27 mouse cellular contexts compared by ENCODE assay signal in the genomic region with DNA sequence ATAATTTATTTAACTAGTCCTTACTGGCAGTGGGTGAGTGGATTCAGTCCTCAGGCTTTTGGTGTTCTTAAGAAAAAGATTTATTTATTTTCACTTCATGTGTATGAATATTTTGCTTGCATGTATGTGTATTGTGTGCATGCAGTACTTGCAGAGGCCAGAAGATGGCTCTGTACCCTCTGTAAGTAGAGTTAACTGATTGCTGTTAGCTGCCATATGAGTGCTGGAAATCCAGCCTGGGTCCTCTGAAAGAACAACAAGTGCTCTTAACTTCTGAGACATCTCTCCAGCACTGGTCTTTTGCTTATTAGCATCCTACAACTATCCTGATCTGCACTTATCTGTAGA. TPM values are rescaled to one million over a fixed set of nuclear protein-coding genes. Genes with fewer than 3 reads are reported as not detected.
A peak's percentile ranks its signal among the peaks of the same experiment; 100 is the strongest.
DNase-seq lines count a peak whose midpoint lies in the region; ATAC-seq and TF ChIP-seq lines count a peak whose summit lies in the region.
"Had no signal": no experiment of that assay in that cellular context is flagged by ENCODE, and none has a peak within 500 bp of the region (broad histone marks: within the 10 kb centered on the region; RNA-seq: fewer than 3 reads in every experiment).

No protein-coding gene starts in this region.

- ATAC-seq in hindbrain, postnatal 0 days, result no peak
- ATAC-seq in hindbrain, embryonic 13.5 days (ENCODE audit: low FRiP score), result no peak
- ATAC-seq in midbrain, postnatal 0 days (ENCODE audit: low FRiP score), result no peak
- ATAC-seq in midbrain, embryonic 15.5 days (replicated peaks), result no peak
- no peak for ATAC-seq in activated CD4-positive, CD25-positive, alpha-beta regulatory T cell, adult 4 months
- ATAC-seq: CD4-positive, CD25-positive, alpha-beta regulatory T cell, adult 4 months; forebrain, embryonic 14.5 days; hindbrain, embryonic 16.5 days; lung, postnatal 0 days had no signal

- DNase-seq in hindbrain, postnatal 0 days (ENCODE audit: low spot score), result no peak
- DNase-seq in midbrain, postnatal 0 days (ENCODE audit: low spot score), result no peak
- peak; percentile 82 for DNase-seq in R1 (ENCODE audit: low read depth, low spot score)
- no peak for DNase-seq in Muller cell, postnatal 12 days (ENCODE audit: inconsistent ontology term)
- DNase-seq: adrenal gland, postnatal 10 days; cerebellum, adult 8-10 months; cerebellum, postnatal 36 days; heart, postnatal 10 days; kidney, adult 9 months; kidney, postnatal 10 days; layer of hippocampus, adult 9-11 months; lung, adult 18-20 months; lung, postnatal 4 days had no signal

- H3K9ac ChIP-seq in hindbrain, postnatal 0 days (replicated peaks; ENCODE audit: low read length), result no peak overlapping the region
- no peak overlapping the region for H3K9ac ChIP-seq in hindbrain, embryonic 13.5 days
- H3K9ac ChIP-seq in midbrain, postnatal 0 days (replicated peaks; ENCODE audit: low read length, poor library complexity, severe bottlenecking), result no peak overlapping the region
- H3K9ac ChIP-seq in midbrain, embryonic 15.5 days, result no peak overlapping the region
- H3K9ac ChIP-seq: heart, embryonic 13.5 days; intestine, embryonic 15.5 days; midbrain, embryonic 12.5 days had no signal

- H3K9me3 ChIP-seq in hindbrain, postnatal 0 days (ENCODE audit: low read length), result no peaks in the 10 kb centered on the region
- H3K9me3 ChIP-seq in hindbrain, embryonic 13.5 days, result no peaks in the 10 kb centered on the region
- H3K9me3 ChIP-seq in midbrain, postnatal 0 days (ENCODE audit: low read length), result no peaks in the 10 kb centered on the region
- no peaks in the 10 kb centered on the region for H3K9me3 ChIP-seq in midbrain, embryonic 15.5 days
- H3K9me3 ChIP-seq: hindbrain, embryonic 10.5 days; intestine, embryonic 15.5 days had no signal

- no peaks in the 10 kb centered on the region for H3K27me3 ChIP-seq in hindbrain, postnatal 0 days (ENCODE audit: insufficient read depth, low read length)
- peaks cover 4% of the 10 kb centered on the region; the same call in 1 of the 2 replicates for H3K27me3 ChIP-seq in hindbrain, embryonic 13.5 days
- H3K27me3 ChIP-seq in midbrain, postnatal 0 days (ENCODE audit: insufficient read depth, low read length), result no peaks in the 10 kb centered on the region
- no peaks in the 10 kb centered on the region; the same call in 1 of the 2 replicates for H3K27me3 ChIP-seq in midbrain, embryonic 15.5 days (replicated peaks)

- no peak overlapping the region for H3K27ac ChIP-seq in hindbrain, postnatal 0 days
- H3K27ac ChIP-seq in hindbrain, embryonic 13.5 days, result no peak overlapping the region
- H3K27ac ChIP-seq in midbrain, postnatal 0 days (ENCODE audit: low read depth, low read length), result no peak overlapping the region
- no peak overlapping the region for H3K27ac ChIP-seq in midbrain, embryonic 15.5 days
- H3K27ac ChIP-seq: heart, embryonic 13.5 days; hindbrain, embryonic 10.5 days; intestine, embryonic 15.5 days; midbrain, embryonic 12.5 days had no signal

- H3K36me3 ChIP-seq in hindbrain, postnatal 0 days (ENCODE audit: insufficient read depth, low read length), result no peaks in the 10 kb centered on the region
- no peaks in the 10 kb centered on the region for H3K36me3 ChIP-seq in hindbrain, embryonic 13.5 days
- no peaks in the 10 kb centered on the region for H3K36me3 ChIP-seq in midbrain, postnatal 0 days (ENCODE audit: insufficient read depth, low read length)
- H3K36me3 ChIP-seq in midbrain, embryonic 15.5 days (replicated peaks), result no peaks in the 10 kb centered on the region
- H3K36me3 ChIP-seq: G1E; heart, embryonic 13.5 days; hindbrain, embryonic 10.5 days; intestine, embryonic 15.5 days; midbrain, embryonic 12.5 days had no signal

- no peak overlapping the region for H3K4me2 ChIP-seq in hindbrain, postnatal 0 days (ENCODE audit: low read depth, low read length)
- no peak overlapping the region for H3K4me2 ChIP-seq in hindbrain, embryonic 13.5 days
- H3K4me2 ChIP-seq in midbrain, postnatal 0 days (ENCODE audit: low read depth, low read length, poor library complexity, severe bottlenecking), result no peak overlapping the region
- H3K4me2 ChIP-seq in midbrain, embryonic 15.5 days, result no peak overlapping the region
- H3K4me2 ChIP-seq: heart, embryonic 13.5 days; intestine, embryonic 15.5 days; midbrain, embryonic 12.5 days had no signal

- H3K4me1 ChIP-seq in hindbrain, postnatal 0 days (ENCODE audit: insufficient read depth, low read length), result no peaks in the 10 kb centered on the region
- no peaks in the 10 kb centered on the region for H3K4me1 ChIP-seq in hindbrain, embryonic 13.5 days (replicated peaks)
- no peaks in the 10 kb centered on the region for H3K4me1 ChIP-seq in midbrain, postnatal 0 days (ENCODE audit: insufficient read depth, low read length)
- no peaks in the 10 kb centered on the region for H3K4me1 ChIP-seq in midbrain, embryonic 15.5 days
- H3K4me1 ChIP-seq: heart, embryonic 13.5 days; hindbrain, embryonic 10.5 days; intestine, embryonic 15.5 days; megakaryocyte, embryonic 14.5 days; midbrain, embryonic 12.5 days had no signal

- TF ChIP-seq CTCF in hindbrain, postnatal 0 days (IDR thresholded peaks at IDR 0.05; ENCODE audit: low read depth), result peak; percentile 24
- peak; percentile 23 for TF ChIP-seq CTCF in midbrain, postnatal 0 days (IDR thresholded peaks at IDR 0.05)

- no peak overlapping the region for H3K4me3 ChIP-seq in hindbrain, postnatal 0 days (ENCODE audit: low read length)
- H3K4me3 ChIP-seq in hindbrain, embryonic 13.5 days, result no peak overlapping the region
- no peak overlapping the region for H3K4me3 ChIP-seq in midbrain, postnatal 0 days (ENCODE audit: low read depth, low read length)
- no peak overlapping the region for H3K4me3 ChIP-seq in midbrain, embryonic 15.5 days
- H3K4me3 ChIP-seq: heart, embryonic 13.5 days; hindbrain, embryonic 10.5 days; intestine, embryonic 15.5 days; megakaryocyte, embryonic 14.5 days; midbrain, embryonic 12.5 days had no signal

RNA-seq across cellular contexts. Expression of a gene that starts 12.8 kb away (rescaled TPM):
- 48.5 and 55.5 TPM in 2 replicates for total RNA-seq in hindbrain, postnatal 0 days (2014; rRNA removed)
- polyA plus RNA-seq in hindbrain, postnatal 0 days (2015; fragmentation: Nextera tagmentation; extraction: Ambion mirVana), result 9.9 and 11.1 TPM in 2 replicates
- polyA plus RNA-seq in hindbrain, embryonic 13.5 days (2015; fragmentation: Nextera tagmentation; extraction: Ambion mirVana), result 10.4 and 10.6 TPM in 2 replicates
- 48.2 and 49.1 TPM in 2 replicates for total RNA-seq in midbrain, postnatal 0 days (2014; rRNA removed)
- 11.0 and 12.1 TPM in 2 replicates for polyA plus RNA-seq in midbrain, postnatal 0 days (2015; fragmentation: Nextera tagmentation; extraction: Ambion mirVana)
- polyA plus RNA-seq in midbrain, embryonic 15.5 days (2015; fragmentation: Nextera tagmentation; extraction: Ambion mirVana), result 14.5 and 15.8 TPM in 2 replicates
- 1 to 10 TPM; 3.3 to 4.1 TPM for polyA plus RNA-seq in activated CD4-positive, CD25-positive, alpha-beta regulatory T cell, adult 4 months (2017; shearing (Covaris generic))

RNA-seq across cellular contexts. Expression of a gene that starts 21.4 kb away (rescaled TPM):
- total RNA-seq in hindbrain, postnatal 0 days (2014; rRNA removed), result 16.8 and 19.5 TPM in 2 replicates
- 3.4 TPM in 2 replicates for polyA plus RNA-seq in hindbrain, postnatal 0 days (2015; fragmentation: Nextera tagmentation; extraction: Ambion mirVana)
- polyA plus RNA-seq in hindbrain, embryonic 13.5 days (2015; fragmentation: Nextera tagmentation; extraction: Ambion mirVana), result 2.0 and 2.1 TPM in 2 replicates
- total RNA-seq in midbrain, postnatal 0 days (2014; rRNA removed), result 12.4 and 14.6 TPM in 2 replicates
- polyA plus RNA-seq in midbrain, postnatal 0 days (2015; fragmentation: Nextera tagmentation; extraction: Ambion mirVana), result 3.3 and 3.4 TPM in 2 replicates
- polyA plus RNA-seq in midbrain, embryonic 15.5 days (2015; fragmentation: Nextera tagmentation; extraction: Ambion mirVana), result 3.3 and 4.0 TPM in 2 replicates
- polyA plus RNA-seq in activated CD4-positive, CD25-positive, alpha-beta regulatory T cell, adult 4 months (2017; shearing (Covaris generic)), result not detected
- total RNA-seq: monocyte, adult 5-6 weeks had no signal
- polyA plus RNA-seq: CD4-positive, CD25-positive, alpha-beta regulatory T cell, adult 4 months; G1E had no signal

RNA-seq across cellular contexts. Expression of a gene that starts 51.3 kb away (rescaled TPM):
- 87.1 and 132 TPM in 2 replicates for total RNA-seq in hindbrain, postnatal 0 days (2014; rRNA removed)
- 18.7 and 21.3 TPM in 2 replicates for polyA plus RNA-seq in hindbrain, postnatal 0 days (2015; fragmentation: Nextera tagmentation; extraction: Ambion mirVana)
- 14.3 and 16.8 TPM in 2 replicates for polyA plus RNA-seq in hindbrain, embryonic 13.5 days (2015; fragmentation: Nextera tagmentation; extraction: Ambion mirVana)
- total RNA-seq in midbrain, postnatal 0 days (2014; rRNA removed), result 71.5 and 106 TPM in 2 replicates
- polyA plus RNA-seq in midbrain, postnatal 0 days (2015; fragmentation: Nextera tagmentation; extraction: Ambion mirVana), result 17.0 and 18.4 TPM in 2 replicates
- polyA plus RNA-seq in midbrain, embryonic 15.5 days (2015; fragmentation: Nextera tagmentation; extraction: Ambion mirVana), result 18.2 TPM in 2 replicates
- 1 to 10 TPM; 6.8 to 8.1 TPM for polyA plus RNA-seq in activated CD4-positive, CD25-positive, alpha-beta regulatory T cell, adult 4 months (2017; shearing (Covaris generic))
